Mouse (Mus musculus) kidney, embryonic 16.5 days (tissue): Measurements from ENCODE around the gene Psmd7. TPM values are rescaled to one million over a fixed set of nuclear protein-coding genes. Genes with fewer than 3 reads are reported as not detected.

Experiments used
- ATAC-seq: fragments of 200-750 bp; cut with Nextera tagmentation; 2 replicates; pipeline ENCODE4 v1.8.0; 2017; ENCODE audit warnings: moderate TSS enrichment; ENCODE audit not compliant: low FRiP score, low TSS enrichment
- H3K27ac ChIP-seq: fragments of 300-500 bp; sonication (generic); 2 replicates; pipeline ENCODE4 v1.5.1; 2014; ENCODE audit warnings: low read length
- H3K27me3 ChIP-seq: fragments of 300-500 bp; sonication (generic); 2 replicates; pipeline ENCODE4 v1.6.1; 2014; ENCODE audit warnings: low read length, control low read depth, mixed read lengths; ENCODE audit not compliant: insufficient read depth
- H3K36me3 ChIP-seq: fragments of 300-500 bp; sonication (generic); 2 replicates; pipeline ENCODE4 v1.6.1; 2014; ENCODE audit warnings: low read length, control low read depth, mixed read lengths; ENCODE audit not compliant: insufficient read depth
- H3K4me1 ChIP-seq: fragments of 300-500 bp; sonication (generic); 2 replicates; pipeline ENCODE4 v1.6.1; 2014; ENCODE audit warnings: low read length, control low read depth, mixed read lengths; ENCODE audit not compliant: insufficient read depth
- H3K4me2 ChIP-seq: fragments of 300-500 bp; sonication (generic); replicated peaks from 2 replicates; pipeline ENCODE4 v1.6.1; 2014; ENCODE audit warnings: low read depth, low read length
- H3K4me3 ChIP-seq: fragments of 300-500 bp; sonication (generic); 2 replicates; pipeline ENCODE4 v1.5.1; 2014; ENCODE audit warnings: mild to moderate bottlenecking, low read length
- H3K9ac ChIP-seq: fragments of 300-500 bp; sonication (generic); replicated peaks from 2 replicates; pipeline ENCODE4 v1.6.1; 2014; ENCODE audit warnings: low read length
- H3K9me3 ChIP-seq: fragments of 300-500 bp; sonication (generic); 2 replicates; pipeline ENCODE4 v1.6.1; 2016; ENCODE audit warnings: low read length, control low read depth
- WGBS: fragments of 180-500 bp; shearing (Covaris S2); extraction: QIAGEN DNeasy Blood & Tissue Kit; methylation state at CpG from one replicate; pipeline ENCODE4 v1.1.7; 2014; 5-methylcytosine and 5-hydroxymethylcytosine counted together
- polyA plus RNA-seq: library from polyadenylated mRNA; unstranded; fragments of >200 nt; fragmentation: Nextera tagmentation; extraction: Ambion mirVana; gene quantifications from 2 replicates; pipeline ENCODE4 v1.2.1, GENCODE M21; 2015

The Psmd7 gene
- polyA plus RNA-seq, 1 experiment from 2014 or later = 246 TPM

DNA sequence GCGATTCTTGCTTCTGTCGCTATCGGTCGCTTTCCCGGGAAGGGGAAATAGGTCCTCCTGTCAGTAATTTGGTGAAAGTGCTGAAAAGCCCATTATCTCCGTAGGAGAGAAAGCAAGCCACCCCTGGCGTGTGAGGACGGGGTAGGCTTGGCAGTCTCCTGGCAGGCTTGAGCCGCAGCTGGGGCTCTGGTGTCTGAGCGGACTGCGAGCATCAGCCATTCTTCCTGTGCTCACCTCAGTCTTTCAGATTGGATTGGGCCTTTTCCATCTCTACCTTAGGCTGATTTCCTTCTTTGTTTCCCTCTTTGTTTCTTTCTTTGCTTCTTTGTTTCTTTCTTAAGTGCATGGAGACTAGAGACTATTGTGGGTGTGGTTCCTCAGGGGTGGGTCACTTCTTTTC, 22.6 kb upstream of the Psmd7 start:
- Histone ChIP-seq H3K9me3 (no peaks in the 10 kb centered on the region), H3K27ac (no peak overlapping the region), H3K4me1 (0 out of 2 replicates have a peak, but pooled peaks cover 3% of the 10 kb centered on the region), H3K9ac (no peak overlapping the region; the same call in 1 of the 2 replicates), H3K36me3 (no peaks in the 10 kb centered on the region), H3K4me3 (no peak overlapping the region), H3K4me2 (no peak overlapping the region; the same call in 1 of the 2 replicates), H3K27me3 (no peaks in the 10 kb centered on the region)
- WGBS = 52% methylated on average over 11 of the region's 11 CpGs
- no peak for ATAC-seq

DNA sequence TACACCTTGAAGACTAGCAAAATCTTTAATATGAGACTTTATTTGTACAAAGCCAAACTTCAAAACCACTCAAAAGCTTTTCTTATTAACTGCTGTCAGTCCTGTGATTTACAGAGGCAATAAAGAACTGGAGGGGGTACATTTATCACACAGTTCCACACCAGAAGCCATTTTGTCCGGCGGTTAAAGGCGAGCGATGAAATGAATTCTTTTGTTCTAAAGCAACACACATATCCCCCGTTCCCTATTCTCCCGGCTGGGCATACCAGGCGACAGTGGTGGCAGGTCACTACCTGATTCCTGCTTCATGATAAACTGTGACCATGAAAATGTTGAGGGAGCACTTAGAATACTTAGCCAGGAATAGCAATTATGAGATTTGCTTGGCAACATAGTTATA, 20.5 kb upstream of the Psmd7 start:
- Histone ChIP-seq H3K27ac (no peak overlapping the region), H3K4me1 (0 out of 2 replicates have a peak, but pooled peaks cover 3% of the 10 kb centered on the region), H3K9me3 (no peaks in the 10 kb centered on the region), H3K36me3 (no peaks in the 10 kb centered on the region), H3K4me3 (no peak overlapping the region), H3K4me2 (no peak overlapping the region), H3K9ac (no peak overlapping the region), H3K27me3 (peaks cover 6% of the 10 kb centered on the region; the same call in 1 of the 2 replicates)
- ATAC-seq = no peak
- 42% methylated on average over 7 of the region's 7 CpGs for WGBS

DNA sequence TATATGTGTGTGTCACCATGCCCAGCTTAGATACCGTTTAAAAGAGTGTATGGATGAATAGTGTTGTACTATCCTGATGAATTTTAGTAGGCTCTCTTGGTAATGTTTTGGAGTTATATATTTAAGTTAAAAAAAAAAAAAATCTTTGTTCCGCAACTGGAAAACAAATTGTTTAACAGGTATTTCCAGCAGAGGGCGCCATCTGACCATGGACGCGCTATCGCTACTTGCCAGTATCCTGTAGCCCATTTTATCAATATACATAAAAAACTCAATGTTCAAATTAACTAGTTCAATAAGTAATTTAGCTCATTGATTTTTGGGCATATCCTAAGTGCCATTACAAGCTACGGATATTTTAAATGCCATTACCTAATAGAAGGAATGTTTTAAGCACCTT, 14.8 kb upstream of the Psmd7 start:
- no peak for ATAC-seq
- Histone ChIP-seq H3K9me3 (no peaks in the 10 kb centered on the region), H3K4me2 (no peak overlapping the region), H3K4me3 (no peak overlapping the region), H3K27ac (no peak overlapping the region), H3K9ac (no peak overlapping the region), H3K27me3 (peaks cover 8% of the 10 kb centered on the region; the same call in 1 of the 2 replicates), H3K4me1 (0 out of 2 replicates have a peak, but pooled peaks cover 2% of the 10 kb centered on the region), H3K36me3 (no peaks in the 10 kb centered on the region)
- WGBS = 4% methylated on average over 7 of the region's 7 CpGs

DNA sequence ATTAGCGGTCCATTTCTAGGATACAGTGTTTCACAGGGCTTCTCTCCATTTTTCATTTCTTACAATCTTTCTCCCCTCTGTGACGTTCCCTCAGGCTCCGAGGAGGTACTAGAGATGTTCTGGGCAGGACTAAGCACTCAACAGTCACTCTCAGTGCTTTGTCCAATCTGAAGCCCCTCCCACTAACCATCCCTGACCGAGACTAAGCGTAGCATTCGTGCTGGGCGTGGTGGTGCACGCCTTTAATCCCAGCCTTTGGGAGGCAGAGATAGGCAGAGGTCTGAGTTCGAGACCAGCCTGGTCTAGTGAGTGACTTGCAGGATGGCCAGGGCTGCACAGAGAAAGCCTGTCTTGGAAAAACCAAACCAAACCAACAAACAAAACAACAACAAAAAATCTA, 11.4 kb upstream of the Psmd7 start:
- Histone ChIP-seq H3K4me2 (no peak overlapping the region), H3K27ac (no peak overlapping the region), H3K9me3 (no peaks in the 10 kb centered on the region), H3K4me3 (no peak overlapping the region), H3K27me3 (peaks cover 8% of the 10 kb centered on the region; the same call in 1 of the 2 replicates), H3K4me1 (no peaks in the 10 kb centered on the region), H3K9ac (no peak overlapping the region), H3K36me3 (no peaks in the 10 kb centered on the region)
- WGBS = 96% methylated on average over 9 of the region's 9 CpGs
- ATAC-seq = no peak

DNA sequence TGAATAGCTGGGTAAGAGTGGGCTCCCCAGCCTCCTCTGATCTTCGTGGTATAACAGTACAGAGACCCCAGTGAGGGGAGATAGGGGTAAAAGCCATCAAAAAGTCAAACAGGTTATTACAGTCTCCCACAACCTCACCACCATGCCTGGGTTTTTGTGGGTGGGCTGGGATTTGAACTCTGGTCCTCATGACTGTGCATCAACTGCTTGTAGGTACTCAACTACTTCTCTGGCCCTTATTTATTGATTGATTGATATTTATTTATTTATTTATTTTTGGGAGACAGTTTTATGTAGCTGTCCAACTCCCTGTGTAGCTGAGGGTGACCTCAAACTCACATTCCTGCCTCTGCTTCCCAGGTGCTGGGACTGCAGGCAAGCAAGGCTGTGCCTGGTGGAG, 9.5 kb upstream of the Psmd7 start:
- Histone ChIP-seq H3K4me3 (no peak overlapping the region), H3K36me3 (no peaks in the 10 kb centered on the region), H3K9me3 (no peaks in the 10 kb centered on the region), H3K9ac (no peak overlapping the region), H3K27ac (no peak overlapping the region), H3K4me2 (no peak overlapping the region), H3K27me3 (no peaks in the 10 kb centered on the region), H3K4me1 (no peaks in the 10 kb centered on the region)
- WGBS = 67% methylated on average over 1 of the region's 1 CpGs
- no peak for ATAC-seq

DNA sequence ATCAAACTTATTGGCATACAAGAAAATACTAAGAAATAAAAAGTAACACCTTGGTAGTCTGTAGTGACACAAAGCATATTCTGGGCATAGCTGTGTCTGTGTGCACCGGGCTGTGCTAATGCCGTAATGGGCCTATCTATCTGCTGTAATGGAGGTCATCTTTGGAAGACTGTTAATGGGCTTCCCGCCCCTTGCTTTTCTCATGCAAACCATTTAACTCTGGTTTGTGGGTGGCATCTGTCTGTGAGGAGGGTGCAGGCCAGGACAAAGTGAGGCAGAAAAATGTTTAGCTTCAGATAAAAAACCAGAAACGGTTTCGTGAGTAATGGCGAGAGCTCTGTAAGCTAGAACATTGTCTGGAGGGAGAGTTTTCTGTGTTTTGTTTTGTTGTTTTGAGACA, 6.6 kb upstream of the Psmd7 start:
- no peak overlapping the region for H3K27ac ChIP-seq
- H3K36me3 ChIP-seq = no peaks in the 10 kb centered on the region

DNA sequence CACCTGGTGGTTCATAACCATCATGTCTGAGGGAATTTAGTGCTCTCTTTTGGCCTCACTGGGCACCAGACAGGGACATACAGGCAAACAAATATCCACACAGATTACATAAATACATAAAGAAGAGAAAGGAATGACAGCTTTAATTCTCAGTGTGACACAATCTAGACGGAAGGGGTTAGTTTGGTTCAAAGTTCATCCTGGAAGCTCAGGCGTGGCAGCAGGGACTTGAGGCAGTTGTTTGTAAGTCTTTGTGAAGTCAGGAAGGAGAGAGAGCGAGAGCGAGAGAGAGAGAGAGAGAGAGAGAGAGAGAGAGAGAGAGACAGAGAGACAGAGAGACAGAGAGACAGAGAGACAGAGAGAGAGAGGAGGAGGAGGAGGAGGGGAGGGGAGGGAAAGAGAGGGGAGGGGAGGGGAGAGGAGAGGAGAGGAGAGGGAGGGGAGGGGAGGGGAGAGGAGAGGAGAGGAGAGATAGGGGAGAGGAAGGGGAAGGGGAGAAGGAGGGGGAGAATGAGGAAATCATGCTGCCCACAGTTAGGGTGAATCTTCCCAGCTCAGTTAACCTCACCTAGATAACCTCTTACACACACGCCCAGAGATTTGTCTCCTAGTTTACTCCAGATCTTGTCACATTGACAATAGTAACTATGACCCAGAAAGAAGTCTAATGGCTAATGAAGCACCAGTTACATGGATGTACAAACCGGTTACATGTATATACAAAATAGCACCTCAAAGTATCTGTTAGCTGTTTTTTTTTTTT, 5.9 kb upstream of the Psmd7 start:
- Histone ChIP-seq H3K27me3 (no peaks in the 10 kb centered on the region), H3K9ac (no peak overlapping the region), H3K4me2 (no peak overlapping the region), H3K9me3 (no peaks in the 10 kb centered on the region), H3K27ac (no peak overlapping the region), H3K4me3 (no peak overlapping the region), H3K4me1 (no peaks in the 10 kb centered on the region), H3K36me3 (no peaks in the 10 kb centered on the region)
- WGBS = 76% methylated on average over 6 of the region's 6 CpGs
- no peak for ATAC-seq

More for the DNA sequence above, 6.6 kb upstream of the Psmd7 start:
- no peak for ATAC-seq
- no peaks in the 10 kb centered on the region for H3K9me3 ChIP-seq
- H3K4me1 ChIP-seq = no peaks in the 10 kb centered on the region
- no peak overlapping the region for H3K4me3 ChIP-seq
- H3K9ac ChIP-seq = no peak overlapping the region
- H3K4me2 ChIP-seq = no peak overlapping the region
- 69% methylated on average over 6 of the region's 6 CpGs for WGBS
- no peaks in the 10 kb centered on the region for H3K27me3 ChIP-seq

DNA sequence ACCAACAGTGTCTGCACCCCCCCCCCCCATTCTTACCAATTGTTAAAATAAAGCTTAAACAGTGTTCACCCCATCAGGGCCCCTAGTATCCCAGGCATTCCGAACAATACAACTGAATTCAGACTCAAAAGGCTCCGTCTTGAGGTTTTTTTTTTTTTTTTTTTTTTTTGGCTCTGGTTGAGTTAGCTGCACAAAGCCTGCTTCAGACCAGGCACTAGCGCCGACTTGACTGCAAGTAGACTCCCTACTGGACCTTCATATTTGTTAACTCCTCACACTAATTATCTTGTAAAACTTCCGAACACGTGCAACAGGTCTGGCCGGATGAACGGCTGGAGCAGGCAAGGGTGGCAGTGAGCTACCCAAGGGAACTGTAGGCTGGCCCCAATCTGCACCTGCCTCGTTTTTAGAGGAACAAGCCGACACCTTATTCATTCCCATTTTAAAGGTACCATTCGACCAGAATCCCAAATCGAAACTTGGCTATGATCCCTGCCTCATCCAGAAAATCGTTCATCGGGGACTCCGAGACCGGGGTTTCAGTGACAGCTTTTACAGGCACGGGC, 752 bp downstream of the Psmd7 start:
- Histone ChIP-seq H3K9ac (peak overlapping the region; percentile 91), H3K9me3 (no peaks in the 10 kb centered on the region), H3K27ac (peak overlapping the region; percentile 80), H3K36me3 (peaks cover 30% of the 10 kb centered on the region), H3K4me3 (peak overlapping the region; percentile 98), H3K4me1 (peaks cover 10% of the 10 kb centered on the region), H3K4me2 (peak overlapping the region; percentile 78), H3K27me3 (no peaks in the 10 kb centered on the region)
- under 1% methylated on average over 17 of the region's 17 CpGs for WGBS
- peak; percentile 31 for ATAC-seq

DNA sequence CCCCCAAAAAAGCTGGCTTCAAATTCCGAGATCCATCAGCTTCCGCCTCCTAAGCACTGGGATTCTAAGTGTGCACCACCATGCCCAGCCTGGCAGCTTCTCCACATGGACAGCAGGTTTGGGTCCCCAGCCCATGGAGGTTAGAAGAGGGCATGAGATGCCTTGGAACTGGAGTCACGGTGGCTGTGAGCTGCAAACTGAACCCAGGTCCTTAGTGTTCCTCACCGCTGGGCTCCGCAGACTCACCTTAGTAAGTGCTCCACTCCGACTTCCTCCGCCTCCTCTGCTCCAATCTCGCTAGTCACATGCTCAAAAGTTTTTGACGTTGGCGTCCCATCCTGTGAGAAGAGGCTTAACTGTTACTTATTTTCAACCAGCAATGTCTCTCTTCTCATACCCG, 6.1 kb downstream of the Psmd7 start:
- no peak overlapping the region for H3K9ac ChIP-seq
- no peak overlapping the region for H3K4me3 ChIP-seq
- ATAC-seq = no peak
- H3K9me3 ChIP-seq = no peaks in the 10 kb centered on the region
- H3K4me1 ChIP-seq = peaks cover 8% of the 10 kb centered on the region
- WGBS = 96% methylated on average over 11 of the region's 11 CpGs
- H3K27ac ChIP-seq = no peak overlapping the region
- peaks cover 59% of the 10 kb centered on the region for H3K36me3 ChIP-seq
- H3K27me3 ChIP-seq = no peaks in the 10 kb centered on the region
- H3K4me2 ChIP-seq = no peak overlapping the region

DNA sequence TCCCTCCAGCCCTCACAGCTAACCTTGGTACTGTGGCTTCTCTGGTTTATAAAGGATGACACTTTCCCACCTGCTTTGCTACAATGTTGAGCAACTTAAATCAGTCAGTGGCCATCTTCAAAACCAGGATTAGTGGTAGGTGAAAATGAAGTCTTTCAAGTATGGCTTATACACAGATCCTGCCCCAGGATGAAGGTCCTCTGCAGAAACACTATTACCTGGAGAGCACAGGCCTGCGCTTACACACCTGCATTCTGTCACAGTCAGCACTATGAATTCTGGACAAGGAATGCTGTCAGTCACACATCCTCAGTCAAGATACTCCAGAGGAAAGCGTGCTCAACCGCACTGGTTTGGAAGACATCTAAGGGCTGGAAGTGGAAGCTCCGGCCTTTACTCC, 6.7 kb downstream of the Psmd7 start:
- no peak overlapping the region for H3K27ac ChIP-seq
- no peak for ATAC-seq
- peaks cover 59% of the 10 kb centered on the region for H3K36me3 ChIP-seq
- H3K4me2 ChIP-seq = no peak overlapping the region
- 90% methylated on average over 4 of the region's 4 CpGs for WGBS
- no peaks in the 10 kb centered on the region for H3K9me3 ChIP-seq
- no peak overlapping the region for H3K9ac ChIP-seq
- H3K4me3 ChIP-seq = no peak overlapping the region
- H3K27me3 ChIP-seq = no peaks in the 10 kb centered on the region
- H3K4me1 ChIP-seq = peaks cover 2% of the 10 kb centered on the region
